Mouse (Mus musculus): ENCODE results near the gene Slc6a17. TPM values are rescaled to one million over a fixed set of nuclear protein-coding genes. Genes with fewer than 3 reads are reported as not detected.

Slc6a17 gene
- polyA plus RNA-seq, 1 experiment from 2014 or later: 4.1 TPM

GRCm38 (mm10) chr3:107545278-107545677 lies 27.5 kb upstream of the Slc6a17 start:
- ATAC-seq (ENCODE audit: extremely low read depth, insufficient number of reproducible peaks, low FRiP score, low TSS enrichment): no peak
- no peaks in the 10 kb centered on the region for H3K9me3 ChIP-seq
- H3K27me3 ChIP-seq (replicated peaks): peaks cover 39% of the 10 kb centered on the region
- no peaks in the 10 kb centered on the region for H3K36me3 ChIP-seq
- no peak overlapping the region for H3K9ac ChIP-seq
- H3K4me2 ChIP-seq: no peak overlapping the region
- H3K4me1 ChIP-seq: peaks cover 10% of the 10 kb centered on the region
- no peak overlapping the region for H3K27ac ChIP-seq (replicated peaks)
- 58% methylated on average over 5 of the region's 5 CpGs for WGBS
- no peak overlapping the region for H3K4me3 ChIP-seq

GRCm38 (mm10) chr3:107543158-107544080 lies 25.6 kb upstream of the Slc6a17 start:
- H3K9ac ChIP-seq: no peak overlapping the region
- H3K4me3 ChIP-seq: no peak overlapping the region
- WGBS: 63% methylated on average over 8 of the region's 8 CpGs
- no peak overlapping the region for H3K27ac ChIP-seq (replicated peaks)
- no peaks in the 10 kb centered on the region for H3K9me3 ChIP-seq
- H3K4me2 ChIP-seq: no peak overlapping the region
- peaks cover 10% of the 10 kb centered on the region for H3K4me1 ChIP-seq
- ATAC-seq (ENCODE audit: extremely low read depth, insufficient number of reproducible peaks, low FRiP score, low TSS enrichment): no peak
- H3K36me3 ChIP-seq: no peaks in the 10 kb centered on the region
- H3K27me3 ChIP-seq (replicated peaks): peaks cover 43% of the 10 kb centered on the region

GRCm38 (mm10) chr3:107542584-107542983 lies 24.8 kb upstream of the Slc6a17 start:
- Histone ChIP-seq H3K4me1 (peaks cover 13% of the 10 kb centered on the region), H3K36me3 (no peaks in the 10 kb centered on the region), H3K27ac (replicated peaks) (no peak overlapping the region), H3K9me3 (no peaks in the 10 kb centered on the region), H3K27me3 (replicated peaks) (peaks cover 51% of the 10 kb centered on the region), H3K9ac (no peak overlapping the region), H3K4me2 (no peak overlapping the region), H3K4me3 (no peak overlapping the region)
- ATAC-seq (ENCODE audit: extremely low read depth, insufficient number of reproducible peaks, low FRiP score, low TSS enrichment): no peak
- 57% methylated on average over 4 of the region's 4 CpGs for WGBS

- WGBS: 26% methylated on average over 8 of the region's 8 CpGs
- Histone ChIP-seq H3K4me3 (peak overlapping the region; percentile 31), H3K27ac (replicated peaks) (no peak overlapping the region), H3K4me2 (peak overlapping the region; percentile 66), H3K9me3 (no peaks in the 10 kb centered on the region), H3K36me3 (no peaks in the 10 kb centered on the region), H3K4me1 (peaks cover 18% of the 10 kb centered on the region), H3K9ac (peak overlapping the region; percentile 41), H3K27me3 (replicated peaks) (peaks cover 53% of the 10 kb centered on the region)
- ATAC-seq (ENCODE audit: extremely low read depth, insufficient number of reproducible peaks, low FRiP score, low TSS enrichment): no peak
These were observed 19.7 kb upstream of the Slc6a17 start for GRCm38 (mm10) chr3:107537504-107537889.

- Histone ChIP-seq H3K27ac (replicated peaks) (0 out of 2 replicates have a peak overlapping the region, but pooled peaks have one; percentile 39), H3K36me3 (no peaks in the 10 kb centered on the region), H3K4me3 (peak overlapping the region; percentile 31), H3K4me2 (peak overlapping the region; percentile 66), H3K4me1 (peaks cover 18% of the 10 kb centered on the region), H3K27me3 (replicated peaks) (peaks cover 53% of the 10 kb centered on the region), H3K9ac (peak overlapping the region; percentile 41), H3K9me3 (no peaks in the 10 kb centered on the region)
- peak; percentile 59; the same call in 1 of the 2 replicates for ATAC-seq (ENCODE audit: extremely low read depth, insufficient number of reproducible peaks, low FRiP score, low TSS enrichment)
- WGBS: 3% methylated on average over 17 of the region's 17 CpGs
These were observed 19.1 kb upstream of the Slc6a17 start for GRCm38 (mm10) chr3:107536810-107537503.

- H3K4me3 ChIP-seq: no peak overlapping the region
- H3K4me2 ChIP-seq: no peak overlapping the region
- H3K27ac ChIP-seq (replicated peaks): no peak overlapping the region
- H3K9me3 ChIP-seq: no peaks in the 10 kb centered on the region
- WGBS: 79% methylated on average over 7 of the region's 7 CpGs
- no peaks in the 10 kb centered on the region for H3K36me3 ChIP-seq
- no peak for ATAC-seq (ENCODE audit: extremely low read depth, insufficient number of reproducible peaks, low FRiP score, low TSS enrichment)
- peaks cover 18% of the 10 kb centered on the region for H3K4me1 ChIP-seq
- H3K9ac ChIP-seq: no peak overlapping the region
- H3K27me3 ChIP-seq (replicated peaks): peaks cover 36% of the 10 kb centered on the region
These were observed 17.1 kb upstream of the Slc6a17 start for GRCm38 (mm10) chr3:107534951-107535350.

- Histone ChIP-seq H3K9ac (no peak overlapping the region), H3K27ac (replicated peaks) (no peak overlapping the region), H3K4me2 (no peak overlapping the region), H3K27me3 (replicated peaks) (peaks cover 26% of the 10 kb centered on the region), H3K36me3 (no peaks in the 10 kb centered on the region), H3K9me3 (no peaks in the 10 kb centered on the region), H3K4me1 (peaks cover 25% of the 10 kb centered on the region), H3K4me3 (no peak overlapping the region)
- ATAC-seq (ENCODE audit: extremely low read depth, insufficient number of reproducible peaks, low FRiP score, low TSS enrichment): no peak
- WGBS: 55% methylated on average over 4 of the region's 4 CpGs
These were observed 15.7 kb upstream of the Slc6a17 start for GRCm38 (mm10) chr3:107533532-107533931.

GRCm38 (mm10) chr3:107530581-107530980 lies 12.8 kb upstream of the Slc6a17 start:
- WGBS: 69% methylated on average over 5 of the region's 5 CpGs
- Histone ChIP-seq H3K4me2 (no peak overlapping the region), H3K4me3 (no peak overlapping the region), H3K4me1 (peaks cover 21% of the 10 kb centered on the region), H3K27ac (replicated peaks) (no peak overlapping the region), H3K9ac (no peak overlapping the region), H3K27me3 (replicated peaks) (peaks cover 7% of the 10 kb centered on the region), H3K36me3 (no peaks in the 10 kb centered on the region), H3K9me3 (no peaks in the 10 kb centered on the region)
- ATAC-seq (ENCODE audit: extremely low read depth, insufficient number of reproducible peaks, low FRiP score, low TSS enrichment): no peak

- Histone ChIP-seq H3K4me3 (no peak overlapping the region), H3K27ac (replicated peaks) (peak overlapping the region; percentile 87)
- 74% methylated on average over 5 of the region's 5 CpGs for WGBS
These were observed 11.4 kb upstream of the Slc6a17 start for GRCm38 (mm10) chr3:107529182-107529581.

GRCm38 (mm10) chr3:107528401-107529118 lies 10.7 kb upstream of the Slc6a17 start:
- Histone ChIP-seq H3K36me3 (no peaks in the 10 kb centered on the region), H3K27me3 (replicated peaks) (peaks cover 5% of the 10 kb centered on the region; the same call in 1 of the 2 replicates), H3K9ac (peak overlapping the region; percentile 55), H3K4me1 (peaks cover 18% of the 10 kb centered on the region), H3K27ac (replicated peaks) (peak overlapping the region; percentile 87), H3K9me3 (no peaks in the 10 kb centered on the region), H3K4me2 (peak overlapping the region; percentile 56), H3K4me3 (no peak overlapping the region)
- WGBS: 24% methylated on average over 9 of the region's 9 CpGs
- peak; percentile 46 for ATAC-seq (ENCODE audit: extremely low read depth, insufficient number of reproducible peaks, low FRiP score, low TSS enrichment)

More at GRCm38 (mm10) chr3:107529182-107529581, 11.4 kb upstream of the Slc6a17 start:
- H3K27me3 ChIP-seq (replicated peaks): peaks cover 5% of the 10 kb centered on the region; the same call in 1 of the 2 replicates
- H3K9me3 ChIP-seq: no peaks in the 10 kb centered on the region
- no peaks in the 10 kb centered on the region for H3K36me3 ChIP-seq
- H3K4me2 ChIP-seq: peak overlapping the region; percentile 56; the same call in 1 of the 2 replicates
- H3K4me1 ChIP-seq: peaks cover 21% of the 10 kb centered on the region
- ATAC-seq (ENCODE audit: extremely low read depth, insufficient number of reproducible peaks, low FRiP score, low TSS enrichment): no peak
- no peak overlapping the region for H3K9ac ChIP-seq

- WGBS: 55% methylated on average over 6 of the region's 6 CpGs
- Histone ChIP-seq H3K9me3 (no peaks in the 10 kb centered on the region), H3K4me1 (peaks cover 18% of the 10 kb centered on the region), H3K9ac (no peak overlapping the region), H3K4me2 (no peak overlapping the region), H3K4me3 (no peak overlapping the region), H3K27me3 (replicated peaks) (peaks cover 32% of the 10 kb centered on the region), H3K36me3 (no peaks in the 10 kb centered on the region), H3K27ac (replicated peaks) (no peak overlapping the region)
- ATAC-seq (ENCODE audit: extremely low read depth, insufficient number of reproducible peaks, low FRiP score, low TSS enrichment): no peak
These were observed 6.7 kb upstream of the Slc6a17 start for GRCm38 (mm10) chr3:107524547-107524946.
